Mouse (Mus musculus) frontal cortex, adult 2 months (tissue): ENCODE measurements around the gene Gga1. TPM values are rescaled to one million over a fixed set of nuclear protein-coding genes. Genes with fewer than 3 reads are reported as not detected.
A peak's percentile ranks its signal among the peaks of the same experiment; 100 is the strongest.

Experiments
- DNase-seq, 2 experiments: peaks; one replicate each; pipeline ENCODE4 v3.0.0; 2022; ENCODE audit warnings: low spot score in 1 of 2; ENCODE audit errors: extremely low spot score in 1 of 2
- polyA plus RNA-seq: library from polyadenylated mRNA; depleted of rRNA; stranded (reverse); fragments of >200 nt; gene quantifications from 2 replicates; pipeline ENCODE4 v1.2.3, GENCODE M21; 2012

The Gga1 gene
- polyA plus RNA-seq, 1 experiment = 69.5 TPM

GRCm38 (mm10) chr15:78908399-78908798 is 31.4 kb downstream of the Gga1 start:
- no peak for DNase-seq

DNA sequence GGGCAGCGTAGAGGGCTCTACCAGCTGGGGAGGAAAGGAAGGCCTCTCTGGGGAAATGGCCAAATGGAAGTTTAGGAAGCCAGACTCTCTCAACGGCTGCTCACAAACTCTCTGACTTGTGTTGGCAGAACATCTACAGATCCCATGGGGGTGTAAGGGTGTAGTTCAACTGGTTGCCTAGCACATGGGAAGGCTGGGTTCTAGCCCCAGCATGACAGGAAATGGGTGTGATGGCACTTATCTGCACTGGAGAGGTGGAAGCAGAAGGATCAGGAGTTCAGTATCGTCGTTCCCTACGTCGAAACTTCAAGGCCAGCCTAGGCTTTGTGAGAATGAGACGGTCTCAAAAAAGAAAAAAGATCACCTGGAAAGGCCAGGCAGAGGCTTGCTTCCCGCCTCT is 32.0 kb downstream of the Gga1 start:
- DNase-seq = no peak

DNA sequence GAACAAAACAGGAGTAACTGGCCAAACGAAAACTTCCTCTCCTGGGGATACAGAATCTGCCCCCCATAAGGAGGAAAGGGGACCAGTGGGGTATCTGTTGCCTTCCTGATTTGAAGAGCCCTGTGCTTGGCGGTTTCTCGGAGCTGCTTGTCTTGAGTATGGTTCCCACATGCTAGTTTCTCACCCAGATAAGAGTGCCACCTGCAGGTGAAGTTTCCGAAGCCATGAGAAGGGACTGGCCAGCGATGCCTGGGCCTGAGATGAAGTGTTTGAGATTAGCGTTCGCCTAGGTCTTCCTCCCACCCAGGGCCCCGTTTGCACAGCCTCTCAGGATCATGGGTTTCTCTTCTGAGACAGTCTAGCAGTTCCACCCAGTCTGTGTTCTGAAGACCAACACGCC is 35.0 kb downstream of the Gga1 start:
- DNase-seq = peak in 1 of 2 experiments; percentile 60

DNA sequence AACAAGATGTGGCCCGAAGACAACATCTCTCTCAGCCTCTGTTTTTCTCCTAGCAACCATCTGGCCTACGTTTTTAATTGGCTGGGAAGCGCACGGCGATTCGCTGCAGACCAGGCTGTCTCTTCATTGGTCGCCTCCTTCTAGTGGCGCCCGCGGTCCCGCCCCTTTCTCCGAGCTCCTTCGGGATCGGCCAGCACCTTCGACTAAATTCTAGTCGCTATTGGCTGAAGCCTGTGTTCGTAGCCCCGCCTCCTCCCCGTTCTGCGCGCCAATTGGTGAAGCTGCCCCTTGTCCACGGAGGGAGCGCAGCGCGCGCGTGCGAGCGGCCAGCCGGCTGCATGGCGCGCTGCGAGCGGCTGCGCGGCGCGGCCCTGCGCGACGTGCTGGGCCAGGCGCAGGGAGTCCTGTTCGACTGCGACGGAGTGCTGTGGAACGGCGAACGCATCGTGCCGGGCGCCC is 36.7 kb downstream of the Gga1 start, which contains the start of gene Pdxp:
TSS of gene Pdxp (plus strand) at position 288 of the 459 bp plus-strand sequence.
- peak; percentile 97 to 98 for DNase-seq

- peak in 1 of 2 experiments; percentile 66 for DNase-seq
These were observed 37.3 kb downstream of the Gga1 start for GRCm38 (mm10) chr15:78914091-78914822.

GRCm38 (mm10) chr15:78914823-78915659 is 38.1 kb downstream of the Gga1 start:
- DNase-seq = no peak

DNA sequence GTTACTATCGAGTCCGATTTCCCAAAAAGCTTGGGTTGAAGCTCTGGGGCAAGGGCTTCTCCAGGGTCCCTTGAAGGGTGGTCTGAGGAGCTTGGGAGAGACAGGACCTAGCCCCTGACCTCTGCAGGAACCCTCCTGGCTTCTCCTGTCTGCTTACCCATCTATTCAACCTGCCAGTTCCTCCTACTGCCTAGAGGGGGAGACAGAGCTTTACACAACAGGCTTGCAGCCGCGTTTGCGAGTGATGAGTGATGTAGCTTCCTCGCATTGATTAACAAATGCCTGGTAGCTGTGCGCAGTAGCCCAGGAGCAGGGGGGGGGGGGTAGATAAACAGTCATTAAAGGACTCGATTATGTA is 38.6 kb downstream of the Gga1 start:
- DNase-seq = peak; percentile 77 to 88

DNA sequence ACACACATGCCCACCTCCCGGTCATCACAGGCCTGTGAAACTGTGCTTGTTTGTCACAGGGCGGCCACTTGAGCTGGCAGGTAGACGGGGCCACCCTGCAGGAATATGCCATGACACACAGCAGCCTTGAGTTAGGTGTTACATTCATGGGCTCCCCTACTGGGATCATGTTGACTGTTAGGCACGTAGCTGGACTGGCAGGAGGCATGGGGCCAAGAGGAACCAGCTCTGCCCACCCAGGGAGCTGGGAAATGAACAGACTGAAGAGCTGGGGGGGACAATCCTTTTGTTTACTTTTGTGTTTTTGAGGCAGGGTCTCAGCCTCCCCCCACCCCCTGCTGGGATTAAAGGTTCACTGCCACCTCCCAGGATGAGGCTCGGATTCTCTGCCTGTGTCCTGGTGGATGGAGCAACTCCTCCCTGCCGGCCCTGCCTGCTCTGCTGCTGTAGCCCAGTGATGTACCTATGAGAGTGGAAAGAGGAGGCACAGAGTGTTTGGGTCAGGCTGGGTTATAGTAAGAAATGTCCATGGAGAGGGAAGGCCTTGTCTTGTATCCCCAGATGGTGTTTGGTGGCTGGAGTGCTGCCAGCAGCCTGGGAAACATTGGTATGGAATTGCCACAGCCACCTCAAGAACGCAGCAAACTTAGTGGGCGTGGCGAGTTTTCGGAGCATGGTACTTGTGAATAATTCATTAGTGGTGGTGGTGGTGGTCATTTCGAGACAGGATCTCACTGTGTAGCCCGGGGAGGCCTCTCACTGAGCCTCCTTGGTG is 39.2 kb downstream of the Gga1 start:
- DNase-seq = peak in 1 of 2 experiments; percentile 57

GRCm38 (mm10) chr15:78918126-78918525 is 41.1 kb downstream of the Gga1 start:
- no peak for DNase-seq

GRCm38 (mm10) chr15:78919914-78920313 is 42.9 kb downstream of the Gga1 start:
- no peak for DNase-seq

- no peak for DNase-seq
These were observed 45.7 kb downstream of the Gga1 start for GRCm38 (mm10) chr15:78922700-78923099.

DNA sequence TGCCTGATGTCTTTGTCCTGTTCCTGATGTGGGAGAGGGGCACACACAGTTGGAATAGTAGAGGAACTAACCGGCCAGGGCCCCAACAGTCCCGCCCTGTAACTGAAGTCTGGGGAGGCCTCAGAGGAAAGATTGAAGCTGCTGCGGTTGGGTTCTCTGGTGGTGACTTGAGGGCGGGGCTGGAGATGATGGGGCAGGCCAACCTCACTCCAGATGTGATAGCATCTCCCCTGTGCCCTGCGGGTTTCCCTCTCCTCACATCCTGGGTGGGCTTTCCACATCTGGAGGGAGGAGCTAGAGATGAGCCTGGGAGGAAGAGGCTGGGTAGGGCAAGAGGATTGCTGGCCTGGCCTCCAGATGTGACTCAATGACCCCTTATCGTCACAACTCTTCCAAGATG is 46.6 kb downstream of the Gga1 start:
- DNase-seq = no peak

DNA sequence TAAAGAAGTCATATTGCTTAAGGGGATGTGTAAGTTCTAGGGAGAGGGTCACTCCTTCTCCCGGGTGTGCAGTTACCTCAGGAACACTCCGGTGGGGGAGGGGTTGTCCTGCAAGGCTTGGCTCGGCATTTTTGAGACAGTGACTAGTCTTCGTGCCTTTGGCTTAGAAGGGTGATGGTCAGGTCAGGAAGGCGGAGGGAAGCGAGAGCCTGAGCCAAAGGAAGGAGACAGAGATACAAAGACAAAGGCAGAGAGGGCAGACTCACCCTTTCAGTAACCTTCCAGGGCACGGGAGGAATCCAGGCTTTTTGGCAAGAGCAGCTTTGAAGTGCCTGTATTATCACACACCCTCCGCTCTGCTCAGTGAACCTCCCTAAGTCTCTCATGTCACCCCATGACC is 48.1 kb downstream of the Gga1 start:
- no peak for DNase-seq

GRCm38 (mm10) chr15:78926021-78926919 is 49.3 kb downstream of the Gga1 start, which contains the start of gene Lgals1:
Gene Lgals1 (plus strand): TSS chr15:78926725.
- DNase-seq = peak in 1 of 2 experiments; percentile 55

DNA sequence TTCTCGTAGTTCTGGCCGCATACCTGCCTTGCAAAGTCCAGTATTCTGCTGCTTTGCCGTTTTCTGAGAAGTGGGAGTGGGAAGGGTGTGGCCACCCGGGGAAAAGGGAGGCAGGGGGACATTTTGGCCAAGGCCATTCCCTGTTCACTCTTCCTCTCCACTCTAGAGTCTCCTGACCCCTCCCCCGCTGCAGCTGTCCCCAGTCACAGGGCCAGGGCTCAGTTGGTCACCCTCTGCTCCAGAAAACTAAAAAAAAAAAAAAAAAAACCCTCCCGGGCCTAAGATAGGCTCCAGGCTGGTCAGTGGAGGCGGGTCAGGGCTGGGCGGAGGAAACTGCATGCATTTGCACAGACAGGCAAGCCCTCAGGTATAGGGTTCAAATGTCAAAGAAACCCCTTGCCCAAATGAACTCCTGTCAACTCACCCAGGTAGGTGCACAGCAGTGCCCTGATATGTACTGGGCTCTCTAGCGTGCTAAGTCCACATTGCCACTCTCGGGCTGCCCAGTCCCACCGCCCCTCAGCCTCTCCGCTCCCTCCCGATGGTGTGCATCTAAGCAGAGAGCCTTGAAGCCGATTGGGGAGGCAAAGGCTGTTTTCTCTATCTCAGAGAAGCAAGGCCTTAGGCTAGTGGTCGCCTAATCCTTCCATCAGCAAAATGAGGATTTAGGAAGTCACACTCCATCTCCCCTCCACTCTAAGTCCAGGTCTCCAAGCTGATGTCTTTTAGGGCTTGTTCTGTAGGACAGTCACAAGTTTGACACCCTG is 50.2 kb downstream of the Gga1 start:
- DNase-seq = no peak

GRCm38 (mm10) chr15:78927788-78928457 is 50.9 kb downstream of the Gga1 start:
- peak in 1 of 2 experiments; percentile 58 for DNase-seq

GRCm38 (mm10) chr15:78928539-78928938 is 51.5 kb downstream of the Gga1 start:
- DNase-seq = no peak

- no peak for DNase-seq
These were observed 53.3 kb downstream of the Gga1 start for GRCm38 (mm10) chr15:78930192-78930706.
